Mouse (Mus musculus): ENCODE measurements around the gene Sept9.

DNA sequence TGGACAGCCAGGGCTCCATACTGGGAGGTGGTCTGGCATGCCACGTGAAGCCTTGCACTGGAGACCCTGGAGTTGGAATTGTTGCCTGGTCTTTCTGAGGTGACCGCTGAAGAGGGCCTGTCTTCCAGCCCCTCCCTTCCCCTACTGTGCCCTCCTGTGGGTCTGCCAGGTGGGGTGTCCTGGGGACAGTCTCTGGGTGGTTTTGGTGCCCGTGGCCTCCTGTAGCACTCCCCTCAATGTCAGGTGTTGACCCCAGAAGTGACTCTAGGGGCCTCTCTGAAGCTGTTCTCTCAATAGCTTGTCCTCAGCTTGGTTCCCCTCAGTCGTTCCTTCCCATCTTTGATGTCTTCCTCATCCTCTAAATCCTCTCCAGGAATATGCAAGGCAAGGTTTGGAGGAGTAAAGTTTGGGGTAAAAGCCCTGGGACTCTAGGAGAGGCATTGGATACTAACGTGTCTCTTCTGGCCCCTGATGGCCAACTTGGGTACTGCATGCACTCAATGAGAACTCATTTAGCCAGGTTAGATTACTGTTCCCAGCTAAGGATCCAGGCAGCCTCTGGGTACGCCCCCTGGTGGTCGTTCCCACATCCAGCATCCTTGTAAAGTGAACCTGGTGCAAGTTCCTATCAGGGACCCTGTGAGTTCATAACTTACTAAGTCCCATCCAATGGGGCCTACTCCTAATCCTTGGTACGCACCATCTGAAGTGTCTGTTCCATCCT, 158.6 kb downstream of the Sept9 start:
- TF ChIP-seq CTCF (IDR thresholded peaks at IDR 0.05; ENCODE audit: extremely low read depth, insufficient read depth, low read length) (peak; percentile 100), POLR2A (IDR thresholded peaks at IDR 0.05; ENCODE audit: extremely low read depth, insufficient read depth, low read length) (no peak)

All from cortical plate, adult 2 months (tissue).